Mouse (Mus musculus) liver, embryonic 14.5 days (tissue): Measurements from ENCODE around the gene Dhrs3. TPM values are rescaled to one million over a fixed set of nuclear protein-coding genes. Genes with fewer than 3 reads are reported as not detected.

ENCODE experiments used
- ATAC-seq: fragments of 200-750 bp; cut with Nextera tagmentation; 2 replicates; pipeline ENCODE4 v1.8.0; 2017; ENCODE audit warnings: moderate number of reproducible peaks, mild to moderate bottlenecking, moderate library complexity; ENCODE audit not compliant: insufficient read depth
- DNase-seq, 3 experiments: peaks; one replicate each; pipeline ENCODE4 v3.0.0-alpha.2; 2012 to 2013; ENCODE audit warnings: low read depth in 3 of 3, low spot score in 3 of 3
- H3K27ac ChIP-seq: fragments of 300-500 bp; sonication (generic); 2 replicates; pipeline ENCODE4 v1.5.1; 2014; ENCODE audit warnings: moderate library complexity, mild to moderate bottlenecking, control low read depth, inconsistent platforms
- H3K27me3 ChIP-seq: fragments of 300-500 bp; sonication (generic); 2 replicates; pipeline ENCODE4 v1.6.1; 2014; ENCODE audit warnings: mild to moderate bottlenecking, low read length, moderate library complexity; ENCODE audit not compliant: control insufficient read depth, insufficient read depth
- H3K36me3 ChIP-seq: fragments of 300-500 bp; sonication (generic); replicated peaks from 2 replicates; pipeline ENCODE4 v1.6.1; 2014; ENCODE audit warnings: low read depth; ENCODE audit not compliant: control insufficient read depth, insufficient read depth
- H3K4me1 ChIP-seq, 2 experiments: fragments of 200-500 bp in 1 of 2; fragments of 300-500 bp in 1 of 2; sonication (generic) in 1 of 2; replicated peaks; 2 replicates each; pipeline ENCODE4 v1.6.1; 2012 to 2014; ENCODE audit warnings: antibody characterized with exemption in 1 of 2, inconsistent platforms in 1 of 2, low read length in 1 of 2; ENCODE audit not compliant: control insufficient read depth in 2 of 2, insufficient read depth in 2 of 2
- H3K4me2 ChIP-seq: fragments of 300-500 bp; sonication (generic); 2 replicates; pipeline ENCODE4 v1.6.1; 2014; ENCODE audit warnings: low read depth, mild to moderate bottlenecking, control low read depth, moderate library complexity
- H3K4me3 ChIP-seq, 2 experiments: fragments of 200-500 bp in 1 of 2; fragments of 300-500 bp in 1 of 2; sonication (generic) in 1 of 2; 2 replicates each; pipeline ENCODE4 v1.5.1; 2012 to 2014; ENCODE audit warnings: low read depth in 2 of 2, low read length in 2 of 2, mild to moderate bottlenecking in 2 of 2, control low read depth in 1 of 2, inconsistent platforms in 1 of 2, moderate library complexity in 1 of 2; ENCODE audit not compliant: insufficient read depth in 1 of 2
- H3K9ac ChIP-seq: fragments of 300-500 bp; sonication (generic); replicated peaks from 2 replicates; pipeline ENCODE4 v1.6.1; 2014; ENCODE audit warnings: mild to moderate bottlenecking, control low read depth, moderate library complexity
- H3K9me3 ChIP-seq: fragments of 300-500 bp; sonication (generic); 2 replicates; pipeline ENCODE4 v1.6.1; 2016; ENCODE audit warnings: low read length, mixed read lengths; ENCODE audit not compliant: control insufficient read depth
- CTCF ChIP-seq: IDR thresholded peaks from 2 replicates; pipeline ENCODE4 v1.5.1; 2016; ENCODE audit warnings: antibody characterized with exemption, low read depth, control low read depth
- EP300 ChIP-seq: IDR thresholded peaks from 2 replicates; pipeline ENCODE4 v1.6.1; 2016; ENCODE audit warnings: antibody characterized with exemption, low read depth
- WGBS: fragments of 180-500 bp; shearing (Covaris S2); extraction: QIAGEN DNeasy Blood & Tissue Kit; methylation state at CpG from one replicate; pipeline ENCODE4 v1.1.7; 2014; ENCODE audit not compliant: insufficient replicate concordance; 5-methylcytosine and 5-hydroxymethylcytosine counted together
- polyA plus RNA-seq, 2 experiments: library from polyadenylated mRNA; depleted of rRNA in 1 of 2; stranded (reverse) in 1 of 2; unstranded in 1 of 2; fragments of >200 nt; fragmentation: Nextera tagmentation in 1 of 2; extraction: Ambion mirVana in 1 of 2; gene quantifications; 2 replicates each; pipeline versions ENCODE4 v1.2.1 to v1.2.3; 2012 to 2014

The Dhrs3 gene
- polyA plus RNA-seq, 2 experiments, result 12.5 to 21.3 TPM

DNA sequence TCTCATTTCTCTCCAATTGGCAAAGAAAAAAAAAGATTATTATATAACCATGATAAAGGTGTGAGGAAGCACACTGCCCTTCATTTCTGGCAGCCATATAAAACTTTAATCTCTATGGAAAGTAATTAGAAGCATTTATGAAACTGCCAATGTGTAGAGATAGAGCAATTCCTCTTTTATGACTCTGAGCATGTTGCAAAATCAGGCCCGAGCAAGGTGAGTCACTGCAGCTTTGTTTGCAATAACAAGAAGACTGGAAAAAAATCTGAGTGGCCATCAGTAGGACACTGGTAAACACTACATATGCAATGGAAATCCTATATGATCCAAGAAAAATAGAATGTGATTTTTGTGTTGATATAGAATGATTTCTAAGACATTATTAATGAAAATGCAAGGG, 63.2 kb downstream of the Dhrs3 start:
- no peak overlapping the region for H3K9ac ChIP-seq
- no peaks in the 10 kb centered on the region for H3K9me3 ChIP-seq
- H3K27ac ChIP-seq, result no peak overlapping the region
- H3K4me1 ChIP-seq, result peaks cover 4 to 9% of the 10 kb centered on the region in 2 experiments; a peak in 3 of 4 replicates
- no peak overlapping the region for H3K4me3 ChIP-seq
- H3K36me3 ChIP-seq, result no peaks in the 10 kb centered on the region
- ATAC-seq (no peak), DNase-seq (no peak)
- H3K4me2 ChIP-seq, result no peak overlapping the region
- H3K27me3 ChIP-seq, result no peaks in the 10 kb centered on the region
- TF ChIP-seq CTCF, result no peak
- no peak for TF ChIP-seq EP300
- 39% methylated on average over 1 of the region's 1 CpGs for WGBS

DNA sequence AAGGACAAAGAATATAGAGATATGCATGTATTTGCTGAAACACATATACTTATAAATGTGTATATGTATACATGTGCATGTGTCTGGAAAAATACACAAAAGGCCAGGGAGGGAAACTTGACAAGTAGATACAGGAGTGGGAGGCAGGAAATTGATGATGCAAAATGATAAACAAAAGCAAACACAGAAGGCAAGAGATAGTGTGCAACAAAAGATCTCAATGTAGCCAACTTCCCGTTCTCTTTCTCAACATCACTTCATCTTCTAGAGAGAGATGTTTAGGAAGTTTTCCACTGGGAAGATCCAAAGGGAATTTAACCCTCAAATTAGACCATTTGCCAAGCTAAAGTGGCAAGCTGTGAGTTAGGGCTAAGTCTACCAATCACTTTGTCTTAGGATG, 63.7 kb downstream of the Dhrs3 start:
- Histone ChIP-seq H3K27ac (no peak overlapping the region), H3K4me3 (no peak overlapping the region), H3K9ac (no peak overlapping the region), H3K9me3 (no peaks in the 10 kb centered on the region), H3K4me1 (peaks cover 0 to 9% of the 10 kb centered on the region in 2 experiments; a peak in 3 of 4 replicates), H3K4me2 (no peak overlapping the region), H3K36me3 (no peaks in the 10 kb centered on the region), H3K27me3 (no peaks in the 10 kb centered on the region)
- TF ChIP-seq CTCF, result no peak
- no peak for TF ChIP-seq EP300
- ATAC-seq (no peak), DNase-seq (no peak)
- 21% methylated on average over 1 of the region's 1 CpGs for WGBS

- no peak overlapping the region for H3K27ac ChIP-seq
- ATAC-seq (peak; percentile 31), DNase-seq (no peak)
- no peak overlapping the region for H3K4me2 ChIP-seq
- H3K27me3 ChIP-seq, result no peaks in the 10 kb centered on the region
- no peak for TF ChIP-seq CTCF
- H3K4me3 ChIP-seq, result no peak overlapping the region
- no peak overlapping the region for H3K9ac ChIP-seq
- 53% methylated on average over 4 of the region's 4 CpGs for WGBS
- H3K9me3 ChIP-seq, result no peaks in the 10 kb centered on the region
- H3K36me3 ChIP-seq, result no peaks in the 10 kb centered on the region
- H3K4me1 ChIP-seq, result peaks cover 0 to 10% of the 10 kb centered on the region in 2 experiments; a peak in 2 of 4 replicates
Measured at GRCm38 (mm10) chr4:144957186-144957585, 64.6 kb downstream of the Dhrs3 start.

DNA sequence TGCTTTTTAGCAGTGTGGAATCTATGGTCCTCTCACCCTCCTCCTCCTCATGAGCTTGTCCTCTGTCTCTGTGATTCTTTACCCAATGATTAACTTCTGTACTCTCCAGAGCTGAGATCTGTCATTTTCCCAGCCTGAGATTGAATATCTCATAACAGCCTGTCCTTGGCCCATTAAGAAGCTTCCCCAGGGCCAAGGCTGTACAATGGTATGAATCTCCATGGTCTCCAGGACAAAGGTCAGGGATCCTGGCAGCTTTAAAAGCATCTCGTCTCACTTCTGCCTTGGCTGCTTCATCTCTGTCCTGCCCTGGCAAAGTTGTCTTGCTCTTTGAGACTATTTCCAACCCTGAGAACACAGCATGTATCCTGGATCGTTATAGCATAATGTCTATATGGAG, 65.1 kb downstream of the Dhrs3 start:
- H3K4me2 ChIP-seq, result no peak overlapping the region
- H3K36me3 ChIP-seq, result no peaks in the 10 kb centered on the region
- H3K27ac ChIP-seq, result no peak overlapping the region
- no peak overlapping the region for H3K4me3 ChIP-seq
- no peak overlapping the region for H3K9ac ChIP-seq
- H3K9me3 ChIP-seq, result no peaks in the 10 kb centered on the region
- no peaks in the 10 kb centered on the region for H3K27me3 ChIP-seq
- 60% methylated on average over 2 of the region's 2 CpGs for WGBS
- peaks cover 0 to 10% of the 10 kb centered on the region in 2 experiments; a peak in 2 of 4 replicates for H3K4me1 ChIP-seq
- TF ChIP-seq CTCF, result no peak
- TF ChIP-seq EP300, result no peak
- DNase-seq (no peak), ATAC-seq (no peak)

DNA sequence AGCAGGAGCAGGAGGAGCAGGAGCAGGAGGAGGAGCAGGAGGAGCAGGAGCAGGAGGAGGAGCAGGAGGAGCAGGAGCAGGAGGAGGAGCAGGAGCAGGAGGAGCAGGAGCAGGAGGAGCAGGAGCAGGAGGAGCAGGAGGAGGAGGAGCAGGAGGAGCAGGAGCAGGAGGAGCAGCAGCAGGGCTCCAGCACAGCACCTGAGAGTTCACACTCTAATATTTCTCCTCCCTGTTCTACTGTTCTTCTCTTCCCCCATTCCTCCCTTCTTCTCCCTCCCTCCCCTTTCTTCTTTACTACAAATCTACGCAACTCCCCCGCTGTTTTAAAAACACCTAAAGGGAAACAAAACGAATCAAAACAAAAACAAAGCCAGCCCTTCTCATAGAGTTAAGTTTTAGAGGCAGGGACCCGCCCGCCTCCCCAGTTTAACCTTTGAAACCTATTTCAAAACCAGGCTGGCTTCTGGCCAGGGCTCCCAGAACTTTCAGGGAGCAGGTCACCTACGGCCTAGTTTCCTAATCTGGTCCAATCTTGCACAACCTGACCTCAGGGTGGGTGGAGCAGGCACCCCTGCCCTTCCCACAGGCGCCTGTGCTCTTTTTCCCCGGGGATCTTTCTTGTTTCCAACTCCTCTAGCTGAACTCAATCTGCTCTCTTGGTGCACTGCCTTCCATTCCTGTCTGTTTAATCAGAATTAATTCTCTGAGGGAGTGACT, 67.7 kb downstream of the Dhrs3 start:
- DNase-seq (peak in 2 of 3 experiments; percentile 29 to 38), ATAC-seq (peak; percentile 62)
- H3K4me1 ChIP-seq, result peaks cover 0 to 10% of the 10 kb centered on the region in 2 experiments; a peak in 2 of 4 replicates
- WGBS, result 51% methylated on average over 8 of the region's 8 CpGs
- H3K4me3 ChIP-seq, result no peak overlapping the region
- H3K36me3 ChIP-seq, result no peaks in the 10 kb centered on the region
- H3K9ac ChIP-seq, result no peak overlapping the region
- no peaks in the 10 kb centered on the region for H3K27me3 ChIP-seq
- no peak overlapping the region for H3K4me2 ChIP-seq
- H3K9me3 ChIP-seq, result no peaks in the 10 kb centered on the region
- H3K27ac ChIP-seq, result no peak overlapping the region
- TF ChIP-seq EP300, result no peak
- no peak for TF ChIP-seq CTCF
